Mouse (Mus musculus): Measurements from ENCODE around the gene Dmrtb1. TPM values are rescaled to one million over a fixed set of nuclear protein-coding genes. Genes with fewer than 3 reads are reported as not detected.

Dmrtb1 gene
- total RNA-seq, 2 experiments from 2014 or later: not detected

GRCm38 (mm10) chr4:107683006-107683756 is 849 bp downstream of the Dmrtb1 start:
- intact Hi-C loops (cut with DNase I): no loop called here
- no peak for DNase-seq (ENCODE audit: low spot score)

GRCm38 (mm10) chr4:107681099-107681849 is 2.8 kb downstream of the Dmrtb1 start:
- no peak for DNase-seq (ENCODE audit: low spot score)
- intact Hi-C loops (cut with DNase I): no loop called here

- no peak for DNase-seq (ENCODE audit: low spot score)
- intact Hi-C loops (cut with DNase I): no loop called here
Measured at GRCm38 (mm10) chr4:107680311-107681098, 3.5 kb downstream of the Dmrtb1 start.

GRCm38 (mm10) chr4:107675645-107676044 is 8.4 kb downstream of the Dmrtb1 start:
- intact Hi-C loops (cut with DNase I): no loop called here
- no peak for DNase-seq (ENCODE audit: low spot score)

GRCm38 (mm10) chr4:107674322-107674644 is 9.7 kb downstream of the Dmrtb1 start:
- DNase-seq (ENCODE audit: low spot score): no peak
- intact Hi-C loops (cut with DNase I): no loop called here

- DNase-seq (ENCODE audit: low spot score): peak; percentile 24
- intact Hi-C loops (cut with DNase I): no loop called here
Measured at GRCm38 (mm10) chr4:107673638-107674321, 10.2 kb downstream of the Dmrtb1 start.

GRCm38 (mm10) chr4:107670731-107671130 is 13.3 kb downstream of the Dmrtb1 start:
- intact Hi-C loops (cut with DNase I): no loop called here

GRCm38 (mm10) chr4:107668514-107668913 is 15.5 kb downstream of the Dmrtb1 start:
- intact Hi-C loops (cut with DNase I): no loop called here
- DNase-seq (ENCODE audit: low spot score): no peak

More at GRCm38 (mm10) chr4:107670731-107671130, 13.3 kb downstream of the Dmrtb1 start:
- no peak for DNase-seq (ENCODE audit: low spot score)

GRCm38 (mm10) chr4:107660649-107661048 is 23.4 kb downstream of the Dmrtb1 start:
- intact Hi-C loops (cut with DNase I): no loop called here
- DNase-seq (ENCODE audit: low spot score): no peak

- intact Hi-C loops (cut with DNase I): loop anchor here (1.0 to 5.0 kb wide), 2 partner anchors 166 to 231 kb away; no protein-coding TSS in a partner anchor
- DNase-seq (ENCODE audit: low spot score): no peak
Measured at GRCm38 (mm10) chr4:107653280-107653643, 30.8 kb downstream of the Dmrtb1 start.

GRCm38 (mm10) chr4:107652598-107653279 is 31.3 kb downstream of the Dmrtb1 start:
- intact Hi-C loops (cut with DNase I): loop anchor here (1.0 to 5.0 kb wide), 2 partner anchors 165 to 230 kb away; no protein-coding TSS in a partner anchor

GRCm38 (mm10) chr4:107651021-107651496 is 33.0 kb downstream of the Dmrtb1 start:
- intact Hi-C loops (cut with DNase I): loop anchor here (5.0 kb wide), 1 partner anchor 164 kb away; no protein-coding TSS in a partner anchor
- DNase-seq (ENCODE audit: low spot score): no peak

More at GRCm38 (mm10) chr4:107652598-107653279, 31.3 kb downstream of the Dmrtb1 start:
- peak; percentile 14 for DNase-seq (ENCODE audit: low spot score)

- no peak for DNase-seq (ENCODE audit: low spot score)
- intact Hi-C loops (cut with DNase I): no loop called here
Measured at GRCm38 (mm10) chr4:107648959-107649485, 35.0 kb downstream of the Dmrtb1 start.

GRCm38 (mm10) chr4:107641624-107642023 is 42.4 kb downstream of the Dmrtb1 start:
- intact Hi-C loops (cut with DNase I): no loop called here
- no peak for DNase-seq (ENCODE audit: low spot score)

- DNase-seq (ENCODE audit: low spot score): no peak
- intact Hi-C loops (cut with DNase I): no loop called here
Measured at GRCm38 (mm10) chr4:107638303-107638702, 45.7 kb downstream of the Dmrtb1 start.

- DNase-seq (ENCODE audit: low spot score): no peak
- intact Hi-C loops (cut with DNase I): no loop called here
Measured at GRCm38 (mm10) chr4:107637670-107638069, 46.4 kb downstream of the Dmrtb1 start.

GRCm38 (mm10) chr4:107636099-107636498 is 47.9 kb downstream of the Dmrtb1 start:
- DNase-seq (ENCODE audit: low spot score): no peak
- intact Hi-C loops (cut with DNase I): no loop called here

- intact Hi-C loops (cut with DNase I): no loop called here
Measured at GRCm38 (mm10) chr4:107634631-107635030, 49.4 kb downstream of the Dmrtb1 start.

GRCm38 (mm10) chr4:107628921-107629411 is 55.1 kb downstream of the Dmrtb1 start:
- no peak for DNase-seq (ENCODE audit: low spot score)
- intact Hi-C loops (cut with DNase I): no loop called here

More at GRCm38 (mm10) chr4:107634631-107635030, 49.4 kb downstream of the Dmrtb1 start:
- no peak for DNase-seq (ENCODE audit: low spot score)

All from heart, postnatal 25 days (tissue).